Comparison of ENCODE assay signal across 8 mouse cellular contexts in genomic region chr8:120336087-120336380, GRCm38 (mm10).
DNase-seq lines count a peak whose midpoint lies in the region; ATAC-seq and TF ChIP-seq lines count a peak whose summit lies in the region.

No protein-coding gene starts in this region.

- no peaks in the 10 kb centered on the region for H3K27me3 ChIP-seq in lung, embryonic 14.5 days (ENCODE audit: insufficient read depth, low read length)
- H3K27me3 ChIP-seq in embryonic facial prominence, embryonic 12.5 days: no peaks in the 10 kb centered on the region
- H3K27me3 ChIP-seq in limb, embryonic 13.5 days: no peaks in the 10 kb centered on the region

- peaks cover 19% of the 10 kb centered on the region for H3K4me1 ChIP-seq in lung, embryonic 14.5 days (ENCODE audit: insufficient read depth)
- H3K4me1 ChIP-seq in embryonic facial prominence, embryonic 12.5 days: peaks cover 51% of the 10 kb centered on the region
- peaks cover 63% of the 10 kb centered on the region for H3K4me1 ChIP-seq in limb, embryonic 13.5 days

- H3K9ac ChIP-seq in lung, embryonic 14.5 days: no peak overlapping the region; the same call in 1 of the 2 replicates
- H3K9ac ChIP-seq in embryonic facial prominence, embryonic 12.5 days: no peak overlapping the region
- 0 out of 2 replicates have a peak overlapping the region, but pooled peaks have one; percentile 48 for H3K9ac ChIP-seq in limb, embryonic 13.5 days

- H3K36me3 ChIP-seq in lung, embryonic 14.5 days (ENCODE audit: insufficient read depth): no peaks in the 10 kb centered on the region
- no peaks in the 10 kb centered on the region for H3K36me3 ChIP-seq in embryonic facial prominence, embryonic 12.5 days
- H3K36me3 ChIP-seq in limb, embryonic 13.5 days: peaks cover 9% of the 10 kb centered on the region

- ATAC-seq in lung, embryonic 14.5 days (ENCODE audit: insufficient read depth): 0 out of 2 replicates have a peak, but pooled peaks have one; percentile 25
- no peak for ATAC-seq in embryonic facial prominence, embryonic 12.5 days (ENCODE audit: insufficient number of reproducible peaks, insufficient read depth, low FRiP score, low TSS enrichment)
- ATAC-seq in limb, embryonic 13.5 days (ENCODE audit: low FRiP score, low read depth): no peak
- no peak for ATAC-seq in erythroid progenitor cell, adult 5-6 weeks (replicated peaks; ENCODE audit: low FRiP score, poor library complexity, severe bottlenecking)

- WGBS in lung, embryonic 14.5 days: 5% methylated on average over 9 of the region's 9 CpGs
- 1% methylated on average over 9 of the region's 9 CpGs for WGBS in embryonic facial prominence, embryonic 12.5 days
- WGBS in limb, embryonic 13.5 days: 1% methylated on average over 9 of the region's 9 CpGs

- H3K4me3 ChIP-seq in lung, embryonic 14.5 days (ENCODE audit: low read depth, low read length): no peak overlapping the region
- no peak overlapping the region for H3K4me3 ChIP-seq in embryonic facial prominence, embryonic 12.5 days
- no peak overlapping the region for H3K4me3 ChIP-seq in limb, embryonic 13.5 days

- peak overlapping the region; percentile 44; the same call in 1 of the 2 replicates for H3K4me2 ChIP-seq in lung, embryonic 14.5 days
- peak overlapping the region; percentile 18 for H3K4me2 ChIP-seq in embryonic facial prominence, embryonic 12.5 days (replicated peaks)
- H3K4me2 ChIP-seq in limb, embryonic 13.5 days (replicated peaks): peak overlapping the region; percentile 50

- no peak for DNase-seq in lung, embryonic 14.5 days
- DNase-seq in lung, postnatal 25 days (ENCODE audit: low spot score): no peak
- peak; percentile 69 for DNase-seq in retina, adult 2 months (ENCODE audit: low read depth, low spot score)
- DNase-seq in adipocyte (ENCODE audit: low spot score): no peak
- no peak for DNase-seq in c-Kit-positive CD71-positive TER-119-positive erythroid progenitor cells, embryonic 14.5 days (ENCODE audit: low spot score)

- H3K9me3 ChIP-seq in lung, embryonic 14.5 days (ENCODE audit: low read depth, low read length): no peaks in the 10 kb centered on the region
- H3K9me3 ChIP-seq in embryonic facial prominence, embryonic 12.5 days: no peaks in the 10 kb centered on the region
- no peaks in the 10 kb centered on the region for H3K9me3 ChIP-seq in limb, embryonic 13.5 days

- TF ChIP-seq CTCF in lung, embryonic 14.5 days (IDR thresholded peaks at IDR 0.05; ENCODE audit: low read depth): no peak

- H3K27ac ChIP-seq in lung, embryonic 14.5 days (ENCODE audit: low read depth): no peak overlapping the region; the same call in 1 of the 2 replicates
- peak overlapping the region; percentile 66 for H3K27ac ChIP-seq in embryonic facial prominence, embryonic 12.5 days
- no peak overlapping the region; the same call in 1 of the 2 replicates for H3K27ac ChIP-seq in limb, embryonic 13.5 days
